Mouse (Mus musculus) olfactory bulb, adult 2 months (tissue): ENCODE results near the gene Tmem212.

Experiments used
- CTCF ChIP-seq: fragments of 200-500 bp; IDR thresholded peaks from 2 replicates; pipeline ENCODE4 v1.5.1; 2012; ENCODE audit warnings: low read depth, mild to moderate bottlenecking, low read length, moderate library complexity; ENCODE audit not compliant: insufficient read depth
- POLR2A ChIP-seq: fragments of 200-500 bp; IDR thresholded peaks from 2 replicates; pipeline ENCODE4 v1.6.1; 2012; ENCODE audit warnings: mild to moderate bottlenecking, low read depth, low read length, moderate library complexity; ENCODE audit not compliant: insufficient read depth

DNA sequence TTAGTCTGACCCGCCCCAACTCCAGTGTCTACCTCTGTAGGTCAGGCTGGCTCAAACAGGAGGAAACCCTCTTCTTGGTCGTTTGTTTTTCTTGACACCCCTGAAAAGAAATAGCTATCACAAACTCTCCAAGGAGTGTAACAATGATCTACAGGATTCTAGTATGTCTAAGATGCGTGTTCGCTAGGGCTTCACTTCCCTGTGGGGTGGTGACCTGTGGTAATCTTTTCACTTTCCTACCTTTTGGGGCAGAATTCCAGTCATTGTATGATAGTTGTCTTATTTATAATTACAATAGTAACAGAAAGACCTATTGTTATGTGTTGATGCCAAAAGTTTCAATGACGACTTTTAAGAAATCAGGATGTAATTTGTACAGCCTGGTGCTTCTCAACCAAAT, 40.6 kb upstream of the Tmem212 start:
- TF ChIP-seq CTCF (no peak), POLR2A (no peak)
